Mouse (Mus musculus): ENCODE measurements around the gene Sorcs3.

- TF ChIP-seq CTCF (IDR thresholded peaks at IDR 0.05; ENCODE audit: borderline replicate concordance, insufficient read depth, low read length) = no peak
- TF ChIP-seq POLR2A (IDR thresholded peaks at IDR 0.05; ENCODE audit: low read depth, low read length) = no peak
Observed at GRCm38 (mm10) chr19:48467471-48467870, 261.6 kb downstream of the Sorcs3 start.

Measured in embryonic fibroblast, embryonic 13.5 days (primary cell).